ENCODE assay signal across 9 mouse cellular contexts in genomic region chr5:125964039-125964438, GRCm38 (mm10).
A peak's percentile ranks its signal among the peaks of the same experiment; 100 is the strongest.
DNase-seq lines count a peak whose midpoint lies in the region; ATAC-seq lines count a peak whose summit lies in the region.
"Had no signal": no experiment of that assay in that cellular context is flagged by ENCODE, and none has a peak within 500 bp of the region (broad histone marks: within the 10 kb centered on the region; RNA-seq: fewer than 3 reads in every experiment).

No protein-coding gene starts in this region.

- intact Hi-C loops in gastrocnemius, postnatal 14 days (cut with DNase I; ENCODE audit: low total_unique reads): no loop called here

- no peaks in the 10 kb centered on the region for H3K27me3 ChIP-seq in neural tube, embryonic 15.5 days (replicated peaks)
- H3K27me3 ChIP-seq: forebrain, embryonic 13.5 days had no signal

- no peak for ATAC-seq in neural tube, embryonic 15.5 days (ENCODE audit: low FRiP score)
- ATAC-seq: forebrain, embryonic 13.5 days had no signal

- no peak overlapping the region for H3K4me3 ChIP-seq in neural tube, embryonic 15.5 days (replicated peaks)
- H3K4me3 ChIP-seq: forebrain, embryonic 13.5 days had no signal

- no peak overlapping the region for H3K4me2 ChIP-seq in neural tube, embryonic 15.5 days
- H3K4me2 ChIP-seq: forebrain, embryonic 13.5 days had no signal

- H3K4me1 ChIP-seq in neural tube, embryonic 15.5 days: 0 out of 2 replicates have a peak, but pooled peaks cover 3% of the 10 kb centered on the region
- H3K4me1 ChIP-seq: forebrain, embryonic 13.5 days had no signal

- no peaks in the 10 kb centered on the region for H3K9me3 ChIP-seq in neural tube, embryonic 15.5 days (replicated peaks)
- H3K9me3 ChIP-seq: forebrain, embryonic 13.5 days had no signal

- no peak overlapping the region for H3K27ac ChIP-seq in neural tube, embryonic 15.5 days (replicated peaks)
- H3K27ac ChIP-seq: forebrain, embryonic 13.5 days had no signal

- 75% methylated on average over 8 of the region's 8 CpGs for WGBS in neural tube, embryonic 15.5 days

- H3K9ac ChIP-seq in neural tube, embryonic 15.5 days (replicated peaks): no peak overlapping the region
- H3K9ac ChIP-seq: forebrain, embryonic 13.5 days had no signal

- no peaks in the 10 kb centered on the region for H3K36me3 ChIP-seq in neural tube, embryonic 15.5 days

- peak; percentile 27 to 37 for DNase-seq in cerebellum, postnatal 10 days
- no peak for DNase-seq in cerebellum, adult 11-12 months
- peak; percentile 19 for DNase-seq in neural tube, embryonic 10.5 days (ENCODE audit: extremely low spot score, low spot score)
- peak; percentile 7 for DNase-seq in c-Kit-positive CD71-positive TER-119-positive erythroid progenitor cells, embryonic 14.5 days (ENCODE audit: low spot score)
- DNase-seq in lung, postnatal 14 days: peak; percentile 1
- DNase-seq in gastrocnemius, postnatal 14 days: no peak
- DNase-seq in layer of hippocampus, postnatal 14 days (ENCODE audit: low spot score in 2 of 2): no peak

Comparison
In these comparisons a context has a peak if more than half of its experiments do, and no peak if none do; other contexts are left out.
1. DNase-seq: peak in cerebellum, postnatal 10 days (2 of 2), neural tube, embryonic 10.5 days (single experiment), c-Kit-positive CD71-positive TER-119-positive erythroid progenitor cells, embryonic 14.5 days (single experiment) and lung, postnatal 14 days (single experiment); none in cerebellum, adult 11-12 months (single experiment), gastrocnemius, postnatal 14 days (single experiment) and layer of hippocampus, postnatal 14 days (0 of 2).